Mouse (Mus musculus): ENCODE measurements around the gene Acacb. TPM values are rescaled to one million over a fixed set of nuclear protein-coding genes. Genes with fewer than 3 reads are reported as not detected.

The Acacb gene
- polyA plus RNA-seq, 1 experiment from 2014 or later: 1.3 TPM

DNA sequence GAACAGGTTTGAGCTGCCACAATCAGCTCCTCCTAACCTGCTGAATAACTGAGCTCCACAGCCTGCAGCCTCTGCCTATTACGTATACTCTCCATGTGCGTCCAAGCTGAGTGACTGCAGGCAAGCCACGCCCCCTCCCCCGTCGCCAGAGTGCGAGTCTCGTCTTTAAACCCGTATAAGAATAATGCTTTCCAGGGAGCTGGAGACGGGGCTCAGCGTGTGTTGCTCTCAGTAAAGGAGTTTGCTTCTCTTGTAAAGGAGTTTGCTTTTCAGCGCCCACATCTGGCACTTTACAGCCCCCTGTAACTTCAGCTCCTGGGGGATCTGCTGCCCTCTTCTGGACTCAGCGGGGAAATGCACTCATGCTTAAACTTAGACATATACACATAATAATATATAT lies 7.2 kb downstream of the Acacb start:
- no peaks in the 10 kb centered on the region for H3K9me3 ChIP-seq (ENCODE audit: control insufficient read depth, low read length)

GRCm38 (mm10) chr5:114154765-114155164 lies 8.4 kb downstream of the Acacb start:
- Histone ChIP-seq H3K27me3 (ENCODE audit: control insufficient read depth, insufficient read depth, low read length) (no peaks in the 10 kb centered on the region), H3K4me1 (replicated peaks; ENCODE audit: control insufficient read depth, insufficient read depth) (no peaks in the 10 kb centered on the region), H3K4me3 (ENCODE audit: low read depth, low read length) (no peak overlapping the region), H3K9ac (ENCODE audit: low read length) (no peak overlapping the region), H3K9me3 (ENCODE audit: control insufficient read depth, low read length) (no peaks in the 10 kb centered on the region), H3K36me3 (ENCODE audit: control insufficient read depth, insufficient read depth, low read length) (no peaks in the 10 kb centered on the region), H3K27ac (replicated peaks) (no peak overlapping the region; the same call in 1 of the 2 replicates), H3K4me2 (replicated peaks; ENCODE audit: low read depth) (no peak overlapping the region)
- DNase-seq (ENCODE audit: low spot score): no peak
- ATAC-seq (ENCODE audit: low FRiP score, low TSS enrichment): no peak
- TF ChIP-seq EP300 (optimal IDR thresholded peaks at IDR 0.05): no peak
- TF ChIP-seq CTCF (IDR thresholded peaks at IDR 0.05; ENCODE audit: low read depth): no peak
- 65% methylated on average over 5 of the region's 5 CpGs for WGBS

More for the DNA sequence above, 7.2 kb downstream of the Acacb start:
- Histone ChIP-seq H3K27me3 (ENCODE audit: control insufficient read depth, insufficient read depth, low read length) (no peaks in the 10 kb centered on the region), H3K36me3 (ENCODE audit: control insufficient read depth, insufficient read depth, low read length) (no peaks in the 10 kb centered on the region), H3K27ac (replicated peaks) (no peak overlapping the region), H3K4me2 (replicated peaks; ENCODE audit: low read depth) (0 out of 2 replicates have a peak overlapping the region, but pooled peaks have one; percentile 23), H3K9ac (ENCODE audit: low read length) (no peak overlapping the region), H3K4me3 (ENCODE audit: low read depth, low read length) (no peak overlapping the region), H3K4me1 (replicated peaks; ENCODE audit: control insufficient read depth, insufficient read depth) (no peaks in the 10 kb centered on the region)
- WGBS: 6% methylated on average over 12 of the region's 12 CpGs
- ATAC-seq (ENCODE audit: low FRiP score, low TSS enrichment): peak; percentile 40; the same call in 1 of the 2 replicates
- DNase-seq (ENCODE audit: low spot score): peak; percentile 62
- TF ChIP-seq EP300 (optimal IDR thresholded peaks at IDR 0.05) (no peak), CTCF (IDR thresholded peaks at IDR 0.05; ENCODE audit: low read depth) (peak; percentile 69)

DNA sequence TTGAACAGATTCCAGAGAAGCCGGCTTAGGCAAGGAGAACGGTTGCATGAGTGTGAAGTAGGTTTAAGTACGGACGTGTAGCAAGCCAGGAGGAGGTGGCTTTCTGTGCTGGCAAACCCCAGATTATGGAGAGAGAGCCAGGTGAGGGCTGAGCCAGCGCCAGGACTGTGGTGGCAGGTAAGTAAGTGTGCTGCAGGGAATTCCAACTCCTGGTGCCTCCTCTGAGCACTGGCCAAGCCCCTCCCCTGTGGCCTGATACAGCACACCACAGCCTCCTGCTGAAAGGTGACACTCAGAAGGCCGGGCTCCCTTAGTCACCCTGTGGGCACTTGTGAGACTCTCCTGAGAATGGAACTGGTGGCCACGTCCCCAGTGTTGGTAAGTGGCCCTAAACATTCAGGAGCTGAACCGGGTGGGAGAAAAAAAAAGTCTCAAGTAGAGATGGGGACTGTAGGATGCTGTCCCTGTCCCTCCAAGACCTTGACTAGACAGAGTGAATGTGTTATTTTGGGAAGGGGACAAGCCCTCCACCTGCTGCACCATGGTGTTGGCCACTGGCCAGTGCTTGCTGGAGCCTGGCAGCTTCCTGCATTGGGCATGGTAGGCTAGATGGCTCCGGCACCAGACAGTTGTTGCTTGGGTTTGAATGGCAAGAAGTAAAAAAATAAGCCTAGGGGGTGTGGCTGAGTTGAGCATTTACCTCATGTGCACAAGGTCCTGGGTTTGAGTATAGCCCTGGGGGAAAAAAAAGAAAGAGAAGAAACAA lies 9.0 kb downstream of the Acacb start:
- no peak for TF ChIP-seq CTCF (IDR thresholded peaks at IDR 0.05; ENCODE audit: low read depth)
- TF ChIP-seq EP300 (optimal IDR thresholded peaks at IDR 0.05): no peak
- Histone ChIP-seq H3K9me3 (ENCODE audit: control insufficient read depth, low read length) (no peaks in the 10 kb centered on the region), H3K4me1 (replicated peaks; ENCODE audit: control insufficient read depth, insufficient read depth) (no peaks in the 10 kb centered on the region), H3K4me3 (ENCODE audit: low read depth, low read length) (no peak overlapping the region), H3K36me3 (ENCODE audit: control insufficient read depth, insufficient read depth, low read length) (no peaks in the 10 kb centered on the region), H3K4me2 (replicated peaks; ENCODE audit: low read depth) (no peak overlapping the region), H3K27me3 (ENCODE audit: control insufficient read depth, insufficient read depth, low read length) (no peaks in the 10 kb centered on the region), H3K27ac (replicated peaks) (no peak overlapping the region; the same call in 1 of the 2 replicates), H3K9ac (ENCODE audit: low read length) (no peak overlapping the region)
- DNase-seq (ENCODE audit: low spot score) (peak; percentile 64), ATAC-seq (ENCODE audit: low FRiP score, low TSS enrichment) (peak; percentile 73)
- 56% methylated on average over 9 of the region's 9 CpGs for WGBS

- DNase-seq (ENCODE audit: low spot score): no peak
- 56% methylated on average over 7 of the region's 7 CpGs for WGBS
These were observed 10.9 kb downstream of the Acacb start for GRCm38 (mm10) chr5:114157236-114157635.

GRCm38 (mm10) chr5:114161424-114161823 lies 15.1 kb downstream of the Acacb start:
- Histone ChIP-seq H3K27ac (replicated peaks) (no peak overlapping the region), H3K36me3 (ENCODE audit: control insufficient read depth, insufficient read depth, low read length) (no peaks in the 10 kb centered on the region), H3K9ac (ENCODE audit: low read length) (no peak overlapping the region), H3K4me2 (replicated peaks; ENCODE audit: low read depth) (no peak overlapping the region), H3K9me3 (ENCODE audit: control insufficient read depth, low read length) (no peaks in the 10 kb centered on the region), H3K4me3 (ENCODE audit: low read depth, low read length) (no peak overlapping the region), H3K27me3 (ENCODE audit: control insufficient read depth, insufficient read depth, low read length) (no peaks in the 10 kb centered on the region), H3K4me1 (replicated peaks; ENCODE audit: control insufficient read depth, insufficient read depth) (no peaks in the 10 kb centered on the region)
- ATAC-seq (ENCODE audit: low FRiP score, low TSS enrichment): no peak
- 61% methylated on average over 6 of the region's 6 CpGs for WGBS
- TF ChIP-seq EP300 (optimal IDR thresholded peaks at IDR 0.05) (no peak), CTCF (IDR thresholded peaks at IDR 0.05; ENCODE audit: low read depth) (no peak)
- DNase-seq (ENCODE audit: low spot score): no peak

More at GRCm38 (mm10) chr5:114157236-114157635, 10.9 kb downstream of the Acacb start:
- Histone ChIP-seq H3K9ac (ENCODE audit: low read length) (no peak overlapping the region), H3K9me3 (ENCODE audit: control insufficient read depth, low read length) (no peaks in the 10 kb centered on the region), H3K4me1 (replicated peaks; ENCODE audit: control insufficient read depth, insufficient read depth) (no peaks in the 10 kb centered on the region), H3K4me3 (ENCODE audit: low read depth, low read length) (no peak overlapping the region), H3K36me3 (ENCODE audit: control insufficient read depth, insufficient read depth, low read length) (no peaks in the 10 kb centered on the region), H3K27ac (replicated peaks) (no peak overlapping the region), H3K27me3 (ENCODE audit: control insufficient read depth, insufficient read depth, low read length) (no peaks in the 10 kb centered on the region), H3K4me2 (replicated peaks; ENCODE audit: low read depth) (no peak overlapping the region)
- ATAC-seq (ENCODE audit: low FRiP score, low TSS enrichment): no peak
- TF ChIP-seq CTCF (IDR thresholded peaks at IDR 0.05; ENCODE audit: low read depth) (no peak), EP300 (optimal IDR thresholded peaks at IDR 0.05) (no peak)

GRCm38 (mm10) chr5:114162106-114162815 lies 15.9 kb downstream of the Acacb start:
- TF ChIP-seq EP300 (optimal IDR thresholded peaks at IDR 0.05) (no peak), CTCF (IDR thresholded peaks at IDR 0.05; ENCODE audit: low read depth) (peak; percentile 47)
- no peak for DNase-seq (ENCODE audit: low spot score)
- Histone ChIP-seq H3K9ac (ENCODE audit: low read length) (no peak overlapping the region), H3K4me2 (replicated peaks; ENCODE audit: low read depth) (no peak overlapping the region), H3K9me3 (ENCODE audit: control insufficient read depth, low read length) (no peaks in the 10 kb centered on the region), H3K27ac (replicated peaks) (no peak overlapping the region), H3K36me3 (ENCODE audit: control insufficient read depth, insufficient read depth, low read length) (no peaks in the 10 kb centered on the region), H3K4me3 (ENCODE audit: low read depth, low read length) (no peak overlapping the region), H3K4me1 (replicated peaks; ENCODE audit: control insufficient read depth, insufficient read depth) (no peaks in the 10 kb centered on the region), H3K27me3 (ENCODE audit: control insufficient read depth, insufficient read depth, low read length) (no peaks in the 10 kb centered on the region)
- no peak for ATAC-seq (ENCODE audit: low FRiP score, low TSS enrichment)
- 43% methylated on average over 12 of the region's 12 CpGs for WGBS
